Mouse (Mus musculus) lung, postnatal 0 days (tissue): ENCODE data around the gene Rtn4. TPM values are rescaled to one million over a fixed set of nuclear protein-coding genes. Genes with fewer than 3 reads are reported as not detected.

Experiments
- ATAC-seq: fragments of 200-750 bp; cut with Nextera tagmentation; 2 replicates; pipeline ENCODE4 v1.8.0; 2017; ENCODE audit warnings: moderate library complexity
- DNase-seq: peaks from one replicate; pipeline ENCODE4 v3.0.0-alpha.2; 2016; ENCODE audit warnings: low spot score
- H3K27ac ChIP-seq: fragments of 300-500 bp; sonication (generic); 2 replicates; pipeline ENCODE4 v1.5.1; 2014; ENCODE audit warnings: antibody characterized with exemption, mild to moderate bottlenecking, low read length, mixed read lengths
- H3K27me3 ChIP-seq: fragments of 300-500 bp; sonication (generic); replicated peaks from 2 replicates; pipeline ENCODE4 v1.6.1; 2014; ENCODE audit warnings: low read length, mixed read lengths; ENCODE audit not compliant: insufficient read depth
- H3K36me3 ChIP-seq: fragments of 300-500 bp; sonication (generic); 2 replicates; pipeline ENCODE4 v1.6.1; 2014; ENCODE audit warnings: low read length, mixed read lengths; ENCODE audit not compliant: insufficient read depth
- H3K4me1 ChIP-seq: fragments of 300-500 bp; sonication (generic); 2 replicates; pipeline ENCODE4 v1.6.1; 2014; ENCODE audit warnings: antibody characterized with exemption, low read depth, low read length, mixed read lengths; ENCODE audit not compliant: insufficient read depth
- H3K4me2 ChIP-seq: fragments of 300-500 bp; sonication (generic); replicated peaks from 2 replicates; pipeline ENCODE4 v1.6.1; 2014; ENCODE audit warnings: low read depth, mild to moderate bottlenecking, low read length, moderate library complexity, mixed read lengths
- H3K4me3 ChIP-seq: fragments of 300-500 bp; sonication (generic); 2 replicates; pipeline ENCODE4 v1.5.1; 2014; ENCODE audit warnings: low read depth, low read length
- H3K9ac ChIP-seq: fragments of 300-500 bp; sonication (generic); replicated peaks from 2 replicates; pipeline ENCODE4 v1.6.1; 2014; ENCODE audit warnings: low read depth, mild to moderate bottlenecking
- H3K9me3 ChIP-seq: fragments of 300-500 bp; sonication (generic); 2 replicates; pipeline ENCODE4 v1.6.1; 2016; ENCODE audit warnings: low read length, mixed read lengths
- CTCF ChIP-seq: IDR thresholded peaks from 2 replicates; pipeline ENCODE4 v1.5.1; 2016; ENCODE audit warnings: antibody characterized with exemption, mild to moderate bottlenecking
- EP300 ChIP-seq: IDR thresholded peaks from 2 replicates; pipeline ENCODE4 v1.6.1; 2016; ENCODE audit warnings: antibody characterized with exemption, mild to moderate bottlenecking, control low read depth
- WGBS: fragments of 180-500 bp; shearing (Covaris S2); extraction: QIAGEN DNeasy Blood & Tissue Kit; methylation state at CpG from one replicate; pipeline ENCODE4 v1.1.7; 2014; 5-methylcytosine and 5-hydroxymethylcytosine counted together
- polyA plus RNA-seq: library from polyadenylated mRNA; unstranded; fragments of >200 nt; fragmentation: Nextera tagmentation; extraction: Ambion mirVana; gene quantifications from 2 replicates; pipeline ENCODE4 v1.2.1, GENCODE M21; 2015

Gene Rtn4
- polyA plus RNA-seq, 1 experiment from 2014 or later, result 57.6 TPM

DNA sequence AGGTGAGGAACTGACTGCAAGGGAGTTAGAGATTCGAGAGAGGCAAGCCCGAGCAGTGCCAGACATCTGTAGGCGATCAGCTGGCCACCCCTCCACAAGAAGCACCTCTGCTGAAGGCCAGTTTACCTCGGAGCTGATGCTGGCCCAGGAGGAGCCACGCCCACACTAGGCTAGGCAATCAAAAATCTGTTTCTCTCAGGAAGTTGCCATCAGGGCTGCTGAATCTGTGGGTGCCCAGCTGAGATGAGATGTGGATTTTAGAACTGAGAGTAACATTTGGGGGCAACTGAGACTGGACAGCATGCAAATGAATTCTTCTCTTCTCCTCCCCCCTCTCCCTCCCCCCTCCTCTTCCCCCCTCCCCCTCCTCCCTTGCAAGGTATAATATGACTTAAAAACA, 94.7 kb downstream of the Rtn4 start:
- no peak overlapping the region for H3K27ac ChIP-seq

GRCm38 (mm10) chr11:29788499-29788898, 95.8 kb downstream of the Rtn4 start:
- WGBS, result 53% methylated on average over 1 of the region's 1 CpGs
- ATAC-seq, result peak; percentile 14; the same call in 1 of the 2 replicates
- Histone ChIP-seq H3K4me2 (no peak overlapping the region), H3K9ac (no peak overlapping the region), H3K9me3 (no peaks in the 10 kb centered on the region), H3K27ac (no peak overlapping the region), H3K4me1 (no peaks in the 10 kb centered on the region), H3K27me3 (no peaks in the 10 kb centered on the region), H3K36me3 (no peaks in the 10 kb centered on the region), H3K4me3 (no peak overlapping the region)
- peak; percentile 23 for DNase-seq
- TF ChIP-seq CTCF, result no peak
- no peak for TF ChIP-seq EP300

More for the DNA sequence above, 94.7 kb downstream of the Rtn4 start:
- ATAC-seq (no peak), DNase-seq (no peak)
- Histone ChIP-seq H3K4me2 (no peak overlapping the region), H3K27me3 (no peaks in the 10 kb centered on the region), H3K4me3 (no peak overlapping the region), H3K9me3 (no peaks in the 10 kb centered on the region), H3K36me3 (no peaks in the 10 kb centered on the region), H3K4me1 (no peaks in the 10 kb centered on the region), H3K9ac (no peak overlapping the region)
- 17% methylated on average over 5 of the region's 5 CpGs for WGBS
- TF ChIP-seq CTCF, result no peak

GRCm38 (mm10) chr11:29788921-29789638, 96.3 kb downstream of the Rtn4 start:
- no peaks in the 10 kb centered on the region for H3K36me3 ChIP-seq
- WGBS, result 66% methylated on average over 6 of the region's 6 CpGs
- H3K9me3 ChIP-seq, result no peaks in the 10 kb centered on the region
- DNase-seq (no peak), ATAC-seq (no peak)
- no peaks in the 10 kb centered on the region for H3K27me3 ChIP-seq
- H3K4me1 ChIP-seq, result no peaks in the 10 kb centered on the region
- no peak overlapping the region for H3K9ac ChIP-seq
- TF ChIP-seq EP300 (no peak), CTCF (no peak)
- H3K4me2 ChIP-seq, result no peak overlapping the region
- H3K4me3 ChIP-seq, result no peak overlapping the region
- no peak overlapping the region for H3K27ac ChIP-seq

DNA sequence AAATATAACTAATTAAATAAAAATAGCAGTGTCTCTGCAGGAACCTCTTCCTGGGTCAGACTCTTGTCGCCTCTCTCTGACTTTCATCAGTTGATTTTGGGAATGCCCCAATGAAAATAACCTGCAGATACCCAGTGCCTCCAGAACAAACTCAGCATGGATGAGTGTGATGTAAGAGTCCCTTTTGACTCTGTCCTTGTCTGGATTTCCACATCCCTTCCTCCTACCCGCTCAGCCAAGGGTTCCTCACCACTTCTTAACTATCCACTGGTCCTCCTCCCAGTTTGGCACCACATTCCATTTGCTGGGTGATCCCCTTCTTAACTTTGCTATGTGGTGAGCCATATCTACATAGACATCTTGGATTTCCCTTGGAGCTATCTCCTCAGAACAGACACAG, 98.0 kb downstream of the Rtn4 start:
- Histone ChIP-seq H3K9me3 (no peaks in the 10 kb centered on the region), H3K4me1 (no peaks in the 10 kb centered on the region), H3K4me2 (no peak overlapping the region), H3K9ac (no peak overlapping the region), H3K36me3 (no peaks in the 10 kb centered on the region), H3K27me3 (no peaks in the 10 kb centered on the region), H3K4me3 (no peak overlapping the region), H3K27ac (no peak overlapping the region)
- WGBS, result 89% methylated on average over 2 of the region's 2 CpGs
- DNase-seq, result no peak
- no peak for ATAC-seq
- TF ChIP-seq CTCF, result no peak
- no peak for TF ChIP-seq EP300

Other genes starting within 250 kb of the Rtn4 start
- gene Prorsd1, start 177.9 kb upstream of the Rtn4 start, polyA plus RNA-seq, result 23.4 and 28.2 TPM in 2 replicates
- 23.8 and 23.9 TPM in 2 replicates for gene Mtif2, start 166.5 kb upstream of the Rtn4 start, polyA plus RNA-seq
- gene Clhc1, start 145.0 kb upstream of the Rtn4 start, polyA plus RNA-seq, result 0.10 and 0.20 TPM in 2 replicates
- gene Rps27a, start 144.8 kb upstream of the Rtn4 start, polyA plus RNA-seq, result 660 and 704 TPM in 2 replicates
- 0.04 and 0.07 TPM in 2 replicates for gene 4931440F15Rik, start 132.7 kb downstream of the Rtn4 start, polyA plus RNA-seq